Mouse (Mus musculus): Measurements from ENCODE around the gene Slc35f6. TPM values are rescaled to one million over a fixed set of nuclear protein-coding genes. Genes with fewer than 3 reads are reported as not detected.

The Slc35f6 gene
- polyA plus RNA-seq, 1 experiment from 2014 or later: 28.9 TPM

DNA sequence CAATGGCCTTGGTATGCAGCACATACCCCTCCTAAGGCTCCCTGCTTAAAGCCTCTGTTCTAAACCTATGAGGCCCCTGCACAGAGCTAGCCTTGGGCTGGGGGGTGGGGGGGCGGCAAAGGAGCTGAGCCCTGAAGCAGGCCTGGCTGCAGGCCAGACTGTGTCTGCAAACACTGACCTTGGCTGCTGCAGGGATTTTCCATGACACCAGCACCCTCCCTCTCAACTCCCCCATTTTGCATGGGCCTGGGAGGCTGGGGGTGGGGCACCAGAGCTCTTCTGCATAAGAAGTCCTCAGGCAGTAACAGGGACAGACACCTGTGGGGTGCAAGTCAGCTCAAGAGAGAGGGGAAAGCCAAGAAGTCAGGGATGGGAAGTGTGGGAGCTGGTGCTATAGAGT, 33.5 kb upstream of the Slc35f6 start:
- Histone ChIP-seq H3K36me3 (no peaks in the 10 kb centered on the region), H3K4me3 (no peak overlapping the region), H3K4me1 (replicated peaks) (peaks cover 21% of the 10 kb centered on the region; the same call in 1 of the 2 replicates), H3K27me3 (ENCODE audit: insufficient read depth, poor library complexity, severe bottlenecking) (peaks cover 21% of the 10 kb centered on the region), H3K9me3 (no peaks in the 10 kb centered on the region), H3K27ac (no peak overlapping the region)
- no peak for DNase-seq (ENCODE audit: low spot score)
- 22% methylated on average over 1 of the region's 1 CpGs for WGBS

DNA sequence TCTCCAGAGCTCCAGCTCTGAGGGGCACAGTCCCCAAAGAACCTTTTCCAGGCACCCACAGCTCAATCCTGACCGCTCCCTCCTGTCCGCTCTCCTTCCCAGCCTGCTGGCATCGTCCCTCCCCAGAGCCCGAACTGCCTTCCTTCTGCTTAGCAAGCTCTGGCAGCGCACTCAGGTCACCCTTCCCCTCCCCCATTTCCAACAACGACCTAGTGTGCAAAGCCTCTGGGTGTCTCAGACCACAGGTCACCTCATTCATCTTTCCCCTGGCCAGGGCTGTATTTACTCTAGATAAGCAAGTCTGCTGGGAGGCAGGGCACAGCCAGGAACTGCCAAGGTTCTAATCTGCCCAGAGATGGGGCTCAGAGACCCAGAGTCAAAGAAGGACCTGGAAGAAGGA, 32.3 kb upstream of the Slc35f6 start:
- Histone ChIP-seq H3K4me3 (no peak overlapping the region), H3K9me3 (no peaks in the 10 kb centered on the region), H3K4me1 (replicated peaks) (peaks cover 21% of the 10 kb centered on the region; the same call in 1 of the 2 replicates), H3K27ac (no peak overlapping the region), H3K36me3 (no peaks in the 10 kb centered on the region), H3K27me3 (ENCODE audit: insufficient read depth, poor library complexity, severe bottlenecking) (peaks cover 30% of the 10 kb centered on the region)
- WGBS: 49% methylated on average over 6 of the region's 6 CpGs
- DNase-seq (ENCODE audit: low spot score): no peak

DNA sequence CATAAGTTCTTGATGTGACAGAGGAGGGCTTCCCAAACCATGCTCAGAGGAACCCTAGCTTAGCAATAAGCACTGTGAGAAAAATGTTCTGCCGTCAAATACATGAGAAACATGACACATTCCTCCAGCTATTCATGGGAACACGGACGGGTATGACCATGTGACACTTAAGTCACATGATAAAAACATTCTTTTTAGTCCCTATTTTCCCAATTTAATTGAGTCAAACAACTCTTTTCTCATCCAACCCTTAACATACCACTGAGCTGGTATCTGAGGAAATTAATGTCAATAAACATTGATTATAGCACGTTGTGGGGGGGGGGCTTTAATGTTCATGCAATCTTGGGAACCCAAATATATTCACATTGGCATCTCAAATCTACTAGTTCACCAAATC, 31.9 kb upstream of the Slc35f6 start:
- WGBS: 83% methylated on average over 4 of the region's 4 CpGs
- no peaks in the 10 kb centered on the region for H3K36me3 ChIP-seq
- no peak overlapping the region for H3K27ac ChIP-seq
- peaks cover 21% of the 10 kb centered on the region; the same call in 1 of the 2 replicates for H3K4me1 ChIP-seq (replicated peaks)
- H3K27me3 ChIP-seq (ENCODE audit: insufficient read depth, poor library complexity, severe bottlenecking): peaks cover 34% of the 10 kb centered on the region
- H3K9me3 ChIP-seq: no peaks in the 10 kb centered on the region
- DNase-seq (ENCODE audit: low spot score): no peak
- no peak overlapping the region for H3K4me3 ChIP-seq

DNA sequence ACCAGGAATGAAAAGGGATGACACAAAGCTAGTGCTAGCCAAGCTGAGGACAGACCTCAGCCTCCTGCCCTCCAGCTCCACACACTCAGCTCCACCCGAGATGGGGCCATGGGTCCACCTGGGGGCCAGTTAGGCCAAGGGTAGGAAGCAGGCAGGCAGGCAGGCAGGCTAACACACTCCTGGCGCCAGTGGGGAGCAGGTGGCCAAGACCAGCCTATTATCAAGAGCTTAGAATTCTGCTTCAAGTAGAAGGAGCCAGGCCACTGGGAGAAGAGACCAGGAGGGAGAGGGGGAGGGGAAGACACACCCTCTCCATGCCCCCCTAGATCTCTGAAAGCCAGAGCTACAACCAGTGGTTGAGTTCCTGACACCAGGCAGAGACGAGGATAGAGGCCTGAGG, 31.1 kb upstream of the Slc35f6 start:
- Histone ChIP-seq H3K4me1 (replicated peaks) (peaks cover 16% of the 10 kb centered on the region; the same call in 1 of the 2 replicates), H3K27me3 (ENCODE audit: insufficient read depth, poor library complexity, severe bottlenecking) (peaks cover 42% of the 10 kb centered on the region), H3K27ac (no peak overlapping the region), H3K9me3 (no peaks in the 10 kb centered on the region), H3K36me3 (no peaks in the 10 kb centered on the region), H3K4me3 (no peak overlapping the region)
- 42% methylated on average over 3 of the region's 3 CpGs for WGBS
- DNase-seq (ENCODE audit: low spot score): no peak

DNA sequence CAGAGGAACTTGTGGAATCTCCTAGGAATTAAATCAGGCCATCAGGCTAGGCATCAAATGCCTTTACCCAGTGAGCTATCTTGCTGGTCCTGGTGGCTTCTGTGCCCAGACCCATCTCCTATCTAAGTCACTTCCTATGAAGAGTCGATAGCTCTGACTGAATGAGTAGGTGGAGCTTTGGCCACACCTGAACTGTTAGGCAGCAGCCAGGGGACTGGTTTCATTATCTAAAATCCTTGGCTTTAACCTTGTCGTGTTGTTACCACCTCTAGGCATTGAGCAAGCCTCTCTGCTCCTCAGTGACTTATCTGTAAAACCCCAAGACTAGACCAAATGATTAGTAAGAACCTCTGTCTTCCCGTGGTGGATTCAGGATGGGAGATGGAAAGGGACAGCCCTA, 30.4 kb upstream of the Slc35f6 start:
- no peak overlapping the region for H3K27ac ChIP-seq
- WGBS: 36% methylated on average over 3 of the region's 3 CpGs
- peaks cover 20% of the 10 kb centered on the region for H3K4me1 ChIP-seq (replicated peaks)
- no peaks in the 10 kb centered on the region for H3K9me3 ChIP-seq
- no peak overlapping the region for H3K4me3 ChIP-seq
- H3K27me3 ChIP-seq (ENCODE audit: insufficient read depth, poor library complexity, severe bottlenecking): peaks cover 49% of the 10 kb centered on the region
- no peak for DNase-seq (ENCODE audit: low spot score)
- no peaks in the 10 kb centered on the region for H3K36me3 ChIP-seq

DNA sequence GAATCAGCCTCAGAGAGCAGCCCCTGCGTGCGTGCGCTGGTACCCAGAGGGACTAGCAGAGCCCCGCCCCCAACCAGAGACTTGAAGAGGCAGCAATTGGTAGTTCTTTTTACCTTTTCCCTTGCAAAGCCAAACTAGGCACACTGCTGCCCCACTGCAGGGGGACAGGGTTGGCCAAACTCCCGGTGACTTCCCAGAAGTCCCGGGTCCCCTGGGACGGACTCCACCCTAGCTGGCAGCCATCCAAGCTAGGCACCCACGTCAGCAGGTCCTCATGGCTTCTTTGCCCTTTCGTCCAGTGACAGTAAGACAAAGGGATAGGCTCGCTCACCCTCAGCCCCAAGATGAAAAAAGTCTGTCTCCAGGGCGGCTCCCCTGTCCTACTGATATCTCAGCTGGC, 29.9 kb upstream of the Slc35f6 start:
- WGBS: 30% methylated on average over 11 of the region's 11 CpGs
- peaks cover 54% of the 10 kb centered on the region for H3K27me3 ChIP-seq (ENCODE audit: insufficient read depth, poor library complexity, severe bottlenecking)
- no peak for DNase-seq (ENCODE audit: low spot score)
- peaks cover 24% of the 10 kb centered on the region for H3K4me1 ChIP-seq (replicated peaks)
- H3K36me3 ChIP-seq: no peaks in the 10 kb centered on the region
- H3K27ac ChIP-seq: no peak overlapping the region
- no peak overlapping the region for H3K4me3 ChIP-seq
- H3K9me3 ChIP-seq: no peaks in the 10 kb centered on the region

DNA sequence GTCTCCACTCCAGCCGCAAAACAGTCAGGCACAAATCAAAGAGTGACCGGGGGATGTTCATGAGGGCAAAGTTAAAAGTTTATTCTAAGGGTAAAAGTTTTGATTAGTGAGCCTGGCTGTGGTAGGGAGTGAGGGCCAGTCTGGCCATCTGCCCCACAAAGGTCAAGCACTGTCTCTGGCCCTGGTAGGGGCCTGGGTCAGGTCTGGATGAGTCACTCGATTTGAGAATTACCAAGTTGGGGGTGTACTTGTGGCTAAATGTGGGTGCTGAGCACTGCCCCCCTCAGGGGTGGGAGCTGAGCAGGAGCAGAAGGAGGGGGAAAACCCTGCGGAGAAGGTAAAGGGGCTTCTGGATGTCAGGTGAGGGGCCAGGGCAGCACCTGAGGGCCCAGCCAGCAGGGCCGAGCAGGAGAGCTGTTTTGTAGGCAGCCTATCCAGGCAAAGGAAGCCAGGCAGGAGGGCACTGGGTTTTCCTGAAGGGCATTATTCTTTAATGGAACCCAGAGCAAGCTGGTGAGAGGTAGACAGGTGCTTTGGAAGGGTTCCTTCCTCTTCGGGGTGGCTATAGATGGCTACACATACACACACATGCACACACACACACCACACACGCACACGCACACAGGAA, 29.2 kb upstream of the Slc35f6 start:
- DNase-seq (ENCODE audit: low spot score): no peak
- Histone ChIP-seq H3K27ac (no peak overlapping the region), H3K36me3 (no peaks in the 10 kb centered on the region), H3K4me1 (replicated peaks) (peaks cover 28% of the 10 kb centered on the region), H3K27me3 (ENCODE audit: insufficient read depth, poor library complexity, severe bottlenecking) (peaks cover 60% of the 10 kb centered on the region), H3K4me3 (no peak overlapping the region), H3K9me3 (no peaks in the 10 kb centered on the region)
- 86% methylated on average over 8 of the region's 8 CpGs for WGBS

DNA sequence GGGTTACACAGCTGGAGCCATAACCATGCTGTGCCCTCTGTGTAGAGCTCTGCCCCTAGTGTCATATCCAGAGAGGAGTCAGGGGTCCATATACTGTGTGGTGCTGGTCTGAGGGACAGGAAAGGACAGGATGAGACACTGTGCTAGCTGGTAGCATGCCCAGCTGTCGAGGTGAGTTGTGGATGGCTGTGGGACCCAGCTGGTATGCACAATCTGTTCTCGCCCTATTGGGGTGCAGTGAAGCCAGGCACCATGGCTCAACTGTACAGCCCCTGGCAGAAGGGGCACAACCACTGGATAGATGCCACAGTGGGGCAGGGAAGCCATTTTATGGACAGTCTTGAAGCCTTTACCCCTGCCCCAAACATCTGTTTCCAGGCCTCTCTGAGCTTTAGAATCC, 28.5 kb upstream of the Slc35f6 start:
- 76% methylated on average over 2 of the region's 2 CpGs for WGBS
- Histone ChIP-seq H3K27ac (no peak overlapping the region), H3K27me3 (ENCODE audit: insufficient read depth, poor library complexity, severe bottlenecking) (peaks cover 67% of the 10 kb centered on the region), H3K36me3 (no peaks in the 10 kb centered on the region), H3K9me3 (no peaks in the 10 kb centered on the region), H3K4me1 (replicated peaks) (peaks cover 28% of the 10 kb centered on the region), H3K4me3 (no peak overlapping the region)
- DNase-seq (ENCODE audit: low spot score): no peak

DNA sequence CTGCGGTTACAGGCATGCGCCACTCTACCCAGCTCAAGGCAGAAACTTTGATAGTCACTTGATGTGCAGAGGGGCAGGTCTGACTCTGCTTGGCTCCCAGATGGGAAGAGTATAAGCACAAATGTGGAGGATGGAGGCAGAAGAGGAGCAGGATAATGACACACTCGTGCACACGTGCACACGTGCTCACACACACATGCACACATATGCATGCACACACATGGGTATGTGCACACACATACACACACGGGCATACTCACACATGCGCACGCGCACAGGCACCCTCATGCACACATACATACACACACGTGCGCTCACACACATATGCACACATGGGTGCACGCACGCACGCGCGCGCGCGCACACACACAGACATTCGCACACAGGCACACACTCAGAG, 27.2 kb upstream of the Slc35f6 start:
- 97% methylated on average over 20 of the region's 20 CpGs for WGBS
- Histone ChIP-seq H3K9me3 (no peaks in the 10 kb centered on the region), H3K27ac (no peak overlapping the region), H3K4me3 (no peak overlapping the region), H3K4me1 (replicated peaks) (peaks cover 34% of the 10 kb centered on the region), H3K36me3 (no peaks in the 10 kb centered on the region), H3K27me3 (ENCODE audit: insufficient read depth, poor library complexity, severe bottlenecking) (peaks cover 81% of the 10 kb centered on the region)
- DNase-seq (ENCODE audit: low spot score): no peak

DNA sequence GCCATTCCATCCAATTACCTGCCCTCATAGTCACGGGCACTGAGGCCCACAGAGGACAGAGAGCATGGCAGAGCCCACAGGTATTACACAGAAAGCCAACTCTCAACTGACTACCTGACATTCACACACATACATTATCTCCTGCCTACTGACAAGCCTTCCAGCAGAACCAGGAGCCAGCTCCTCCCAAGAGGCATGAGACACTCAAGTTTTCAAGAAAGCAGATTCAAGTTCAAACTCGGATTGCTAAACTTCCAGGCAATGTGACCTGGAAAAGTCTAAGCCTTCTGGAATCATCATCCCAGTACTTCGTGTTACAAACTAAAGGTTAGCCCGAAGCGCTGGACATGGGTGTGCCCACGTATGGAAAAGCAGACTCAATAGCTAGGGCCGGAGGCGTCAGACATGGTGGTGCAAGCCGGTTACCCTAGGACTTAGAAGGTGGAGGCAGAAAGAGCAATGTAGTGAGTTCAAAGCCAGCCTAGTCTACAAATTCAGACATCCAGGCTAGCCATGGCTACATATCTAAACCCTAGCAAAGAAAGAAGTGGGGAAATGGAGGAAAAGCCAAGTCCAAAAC, 26.4 kb upstream of the Slc35f6 start:
- DNase-seq (ENCODE audit: low spot score): no peak
- no peaks in the 10 kb centered on the region for H3K9me3 ChIP-seq
- H3K27ac ChIP-seq: no peak overlapping the region
- no peaks in the 10 kb centered on the region for H3K36me3 ChIP-seq
- WGBS: 87% methylated on average over 9 of the region's 9 CpGs
- peaks cover 34% of the 10 kb centered on the region for H3K4me1 ChIP-seq (replicated peaks)
- peaks cover 83% of the 10 kb centered on the region for H3K27me3 ChIP-seq (ENCODE audit: insufficient read depth, poor library complexity, severe bottlenecking)
- H3K4me3 ChIP-seq: no peak overlapping the region

DNA sequence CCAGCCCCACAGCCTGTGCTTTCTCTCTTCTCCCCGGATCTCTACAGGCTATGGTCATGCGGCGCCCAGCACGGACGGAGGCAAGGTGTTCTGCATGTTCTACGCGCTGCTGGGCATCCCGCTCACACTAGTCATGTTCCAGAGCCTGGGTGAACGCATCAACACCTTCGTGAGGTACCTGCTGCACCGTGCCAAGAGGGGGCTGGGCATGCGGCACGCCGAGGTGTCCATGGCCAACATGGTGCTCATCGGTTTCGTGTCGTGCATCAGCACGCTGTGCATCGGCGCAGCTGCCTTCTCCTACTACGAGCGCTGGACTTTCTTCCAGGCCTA, 25.9 kb upstream of the Slc35f6 start:
- no peak overlapping the region; the same call in 1 of the 2 replicates for H3K27ac ChIP-seq
- DNase-seq (ENCODE audit: low spot score): no peak
- peaks cover 31% of the 10 kb centered on the region for H3K4me1 ChIP-seq (replicated peaks)
- 57% methylated on average over 22 of the region's 22 CpGs for WGBS
- H3K9me3 ChIP-seq: no peaks in the 10 kb centered on the region
- peak overlapping the region; percentile 58 for H3K4me3 ChIP-seq
- peaks cover 83% of the 10 kb centered on the region for H3K27me3 ChIP-seq (ENCODE audit: insufficient read depth, poor library complexity, severe bottlenecking)
- no peaks in the 10 kb centered on the region for H3K36me3 ChIP-seq

DNA sequence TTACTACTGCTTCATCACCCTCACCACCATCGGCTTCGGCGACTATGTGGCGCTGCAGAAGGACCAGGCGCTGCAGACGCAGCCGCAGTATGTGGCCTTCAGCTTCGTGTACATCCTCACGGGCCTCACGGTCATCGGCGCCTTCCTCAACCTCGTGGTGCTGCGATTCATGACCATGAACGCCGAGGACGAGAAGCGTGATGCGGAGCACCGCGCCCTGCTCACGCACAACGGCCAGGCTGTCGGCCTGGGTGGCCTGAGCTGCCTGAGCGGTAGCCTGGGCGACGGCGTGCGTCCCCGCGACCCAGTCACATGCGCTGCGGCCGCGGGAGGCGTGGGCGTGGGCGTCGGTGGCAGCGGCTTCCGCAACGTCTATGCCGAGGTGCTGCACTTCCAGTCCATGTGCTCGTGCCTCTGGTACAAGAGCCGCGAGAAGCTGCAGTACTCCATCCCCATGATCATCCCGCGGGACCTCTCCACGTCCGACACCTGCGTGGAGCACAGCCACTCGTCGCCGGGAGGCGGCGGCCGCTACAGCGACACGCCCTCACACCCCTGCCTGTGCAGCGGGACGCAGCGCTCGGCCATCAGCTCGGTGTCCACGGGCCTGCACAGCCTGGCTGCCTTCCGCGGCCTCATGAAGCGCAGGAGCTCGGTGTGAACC, 25.4 kb upstream of the Slc35f6 start:
- H3K36me3 ChIP-seq: no peaks in the 10 kb centered on the region
- H3K9me3 ChIP-seq: no peaks in the 10 kb centered on the region
- H3K4me1 ChIP-seq (replicated peaks): peaks cover 30% of the 10 kb centered on the region
- peak overlapping the region; percentile 58 for H3K4me3 ChIP-seq
- peak overlapping the region; percentile 79 for H3K27ac ChIP-seq
- DNase-seq (ENCODE audit: low spot score): peak; percentile 51
- H3K27me3 ChIP-seq (ENCODE audit: insufficient read depth, poor library complexity, severe bottlenecking): peaks cover 80% of the 10 kb centered on the region
- WGBS: 2% methylated on average over 69 of the region's 69 CpGs

DNA sequence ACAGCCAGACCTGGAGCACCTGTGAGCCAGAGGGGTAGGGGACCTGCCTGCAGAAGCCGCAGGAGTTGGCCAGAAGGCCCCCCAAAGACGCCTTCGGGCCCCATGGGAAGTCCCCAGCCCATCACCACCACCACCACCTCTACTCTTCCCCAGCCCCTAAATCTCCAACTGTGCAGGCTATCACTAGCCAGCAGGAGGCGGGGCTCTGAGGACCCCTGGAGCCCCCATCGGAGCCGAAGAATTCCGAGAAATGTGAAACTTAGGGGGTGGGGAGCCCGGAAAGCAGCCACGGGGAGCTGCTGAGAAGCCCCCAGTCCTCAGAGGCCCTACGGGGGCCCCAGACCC, 24.9 kb upstream of the Slc35f6 start:
- peak overlapping the region; percentile 58 for H3K4me3 ChIP-seq
- WGBS: 1% methylated on average over 10 of the region's 10 CpGs
- no peak for DNase-seq (ENCODE audit: low spot score)
- H3K4me1 ChIP-seq (replicated peaks): peaks cover 27% of the 10 kb centered on the region
- no peaks in the 10 kb centered on the region for H3K36me3 ChIP-seq
- H3K9me3 ChIP-seq: no peaks in the 10 kb centered on the region
- peak overlapping the region; percentile 79 for H3K27ac ChIP-seq
- peaks cover 75% of the 10 kb centered on the region for H3K27me3 ChIP-seq (ENCODE audit: insufficient read depth, poor library complexity, severe bottlenecking)
